Mouse (Mus musculus): Measurements from ENCODE around the gene Cep128.

DNA sequence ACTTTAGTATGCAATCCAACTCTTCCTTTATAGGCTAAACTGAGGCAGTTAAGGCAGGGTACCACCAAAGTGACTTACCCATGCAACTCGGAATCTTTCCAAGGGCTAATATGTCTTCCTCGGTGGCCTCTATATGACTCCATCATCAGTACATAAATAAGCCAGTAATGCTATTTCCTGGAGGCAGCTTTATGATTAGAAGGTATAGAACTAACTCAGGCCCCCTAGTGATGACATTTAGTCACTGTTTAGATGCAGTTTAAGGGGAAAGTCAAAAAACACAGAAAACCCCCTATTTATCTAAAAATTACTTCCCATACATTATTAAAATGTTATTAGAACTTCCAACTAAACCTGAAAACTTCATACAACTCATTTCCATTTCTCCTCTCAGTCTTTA lies 114.6 kb downstream of the Cep128 start:
- TF ChIP-seq CTCF (IDR thresholded peaks at IDR 0.05; ENCODE audit: borderline replicate concordance, control insufficient read depth, extremely low read depth, insufficient read depth, low read length, poor library complexity) (no peak), POLR2A (IDR thresholded peaks at IDR 0.05; ENCODE audit: control insufficient read depth, extremely low read depth, insufficient read depth, low read length, poor library complexity) (no peak)

Data from thymus, adult 2 months (tissue).